Comparison of ENCODE assay signal across 29 mouse cellular contexts in the genomic region with DNA sequence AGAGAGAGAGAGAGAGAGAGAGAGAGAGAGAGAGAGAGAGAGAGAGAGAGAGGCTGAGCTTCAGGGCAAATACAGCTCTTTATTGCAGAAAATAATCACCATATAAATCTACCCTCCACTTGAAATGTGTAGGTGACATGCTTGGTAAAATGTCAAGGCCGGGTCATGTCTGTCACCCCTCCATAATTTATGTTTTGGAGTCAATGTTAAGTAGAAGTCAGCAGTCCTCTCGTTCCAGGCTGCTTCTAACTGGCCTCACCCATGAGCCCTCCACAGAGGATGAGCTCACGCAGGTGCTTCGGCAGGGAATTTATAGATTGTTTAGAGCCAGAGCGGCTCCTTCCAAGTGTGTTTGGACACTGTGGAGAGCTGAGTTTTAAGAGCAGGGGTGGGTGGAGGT. TPM values are rescaled to one million over a fixed set of nuclear protein-coding genes. Genes with fewer than 3 reads are reported as not detected.
DNase-seq lines count a peak whose midpoint lies in the region; ATAC-seq lines count a peak whose summit lies in the region.
"Had no signal": no experiment of that assay in that cellular context is flagged by ENCODE, and none has a peak within 500 bp of the region (broad histone marks: within the 10 kb centered on the region; RNA-seq: fewer than 3 reads in every experiment).

No protein-coding gene starts in this region.

- peaks cover 50% of the 10 kb centered on the region for H3K4me1 ChIP-seq in forebrain, embryonic 10.5 days
- peaks cover 17% of the 10 kb centered on the region for H3K4me1 ChIP-seq in forebrain, embryonic 12.5 days
- H3K4me1 ChIP-seq in kidney, embryonic 15.5 days: peaks cover 42% of the 10 kb centered on the region
- H3K4me1 ChIP-seq in kidney, embryonic 14.5 days (ENCODE audit: control insufficient read depth, insufficient read depth, low read length): peaks cover 36% of the 10 kb centered on the region
- peaks cover 46% of the 10 kb centered on the region for H3K4me1 ChIP-seq in limb, embryonic 10.5 days

- H3K9ac ChIP-seq in forebrain, embryonic 12.5 days: no peak overlapping the region
- H3K9ac ChIP-seq in kidney, embryonic 15.5 days: no peak overlapping the region
- H3K9ac ChIP-seq in kidney, embryonic 14.5 days (ENCODE audit: low read depth, low read length): no peak overlapping the region
- H3K9ac ChIP-seq: embryonic facial prominence, embryonic 13.5 days; forebrain, postnatal 0 days; heart, embryonic 12.5 days; heart, embryonic 15.5 days; hindbrain, embryonic 13.5 days had no signal

- no peak for ATAC-seq in forebrain, embryonic 12.5 days (ENCODE audit: low FRiP score)
- ATAC-seq in kidney, embryonic 15.5 days (replicated peaks; ENCODE audit: low FRiP score): no peak
- no peak for ATAC-seq in kidney, embryonic 14.5 days (ENCODE audit: low FRiP score, low TSS enrichment)
- ATAC-seq: CD4-positive, CD25-positive, alpha-beta regulatory T cell, adult 4 months; forebrain, embryonic 14.5 days; forebrain, postnatal 0 days; hindbrain, embryonic 16.5 days; intestine, postnatal 0 days had no signal

- DNase-seq in forebrain, embryonic 10.5 days (ENCODE audit: extremely low spot score, low spot score): no peak
- peak; percentile 67 for DNase-seq in forelimb bud, embryonic 11.5 days (ENCODE audit: low read depth, low spot score)
- DNase-seq in limb, embryonic 10.5 days (ENCODE audit: low spot score): no peak
- no peak for DNase-seq in gastrocnemius, postnatal 36 days
- DNase-seq: adrenal gland, adult 2 months; adrenal gland, postnatal 14 days; cerebellum, adult 11 months; cerebellum, adult 2 months; cerebellum, adult 9-11 months; cerebellum, postnatal 25 days; forebrain, postnatal 0 days; gastrocnemius, postnatal 25 days; heart, postnatal 10 days; heart, postnatal 36 days had no signal

- 57% methylated on average over 5 of the region's 5 CpGs for WGBS in forebrain, embryonic 10.5 days
- WGBS in forebrain, embryonic 12.5 days: 58% methylated on average over 5 of the region's 5 CpGs
- WGBS in kidney, embryonic 15.5 days: 14% methylated on average over 5 of the region's 5 CpGs
- WGBS in kidney, embryonic 14.5 days: 14% methylated on average over 5 of the region's 5 CpGs
- 33% methylated on average over 5 of the region's 5 CpGs for WGBS in limb, embryonic 10.5 days

- 0 out of 2 replicates have a peak overlapping the region, but pooled peaks have one; percentile 44 for H3K27ac ChIP-seq in forebrain, embryonic 10.5 days
- H3K27ac ChIP-seq in forebrain, embryonic 12.5 days: no peak overlapping the region
- peak overlapping the region; percentile 39; the same call in 1 of the 2 replicates for H3K27ac ChIP-seq in kidney, embryonic 15.5 days
- no peak overlapping the region for H3K27ac ChIP-seq in kidney, embryonic 14.5 days (ENCODE audit: low read depth, low read length)
- H3K27ac ChIP-seq in limb, embryonic 10.5 days: peak overlapping the region; percentile 74
- H3K27ac ChIP-seq: embryonic facial prominence, embryonic 10.5 days; embryonic facial prominence, embryonic 13.5 days; heart, embryonic 15.5 days; hindbrain, embryonic 10.5 days; hindbrain, embryonic 13.5 days had no signal

- H3K36me3 ChIP-seq in forebrain, embryonic 10.5 days (replicated peaks): no peaks in the 10 kb centered on the region
- no peaks in the 10 kb centered on the region for H3K36me3 ChIP-seq in forebrain, embryonic 12.5 days (replicated peaks)
- no peaks in the 10 kb centered on the region for H3K36me3 ChIP-seq in kidney, embryonic 15.5 days
- H3K36me3 ChIP-seq in kidney, embryonic 14.5 days (ENCODE audit: control insufficient read depth, insufficient read depth, low read length): no peaks in the 10 kb centered on the region
- no peaks in the 10 kb centered on the region for H3K36me3 ChIP-seq in limb, embryonic 10.5 days
- H3K36me3 ChIP-seq: embryonic facial prominence, embryonic 10.5 days; embryonic facial prominence, embryonic 13.5 days; heart, embryonic 12.5 days; heart, embryonic 15.5 days; hindbrain, embryonic 10.5 days; hindbrain, embryonic 13.5 days had no signal

- no peaks in the 10 kb centered on the region for H3K9me3 ChIP-seq in forebrain, embryonic 10.5 days
- no peaks in the 10 kb centered on the region for H3K9me3 ChIP-seq in forebrain, embryonic 12.5 days
- no peaks in the 10 kb centered on the region for H3K9me3 ChIP-seq in kidney, embryonic 15.5 days (replicated peaks)
- no peaks in the 10 kb centered on the region for H3K9me3 ChIP-seq in kidney, embryonic 14.5 days (ENCODE audit: control insufficient read depth, low read length)
- H3K9me3 ChIP-seq in limb, embryonic 10.5 days (replicated peaks): no peaks in the 10 kb centered on the region
- H3K9me3 ChIP-seq: embryonic facial prominence, embryonic 10.5 days; embryonic facial prominence, embryonic 13.5 days; heart, embryonic 12.5 days; heart, embryonic 15.5 days; hindbrain, embryonic 10.5 days; hindbrain, embryonic 13.5 days had no signal

- H3K27me3 ChIP-seq in forebrain, embryonic 10.5 days (ENCODE audit: poor library complexity, severe bottlenecking): peaks cover 63% of the 10 kb centered on the region
- H3K27me3 ChIP-seq in forebrain, embryonic 12.5 days: peaks cover 30% of the 10 kb centered on the region
- H3K27me3 ChIP-seq in kidney, embryonic 15.5 days: no peaks in the 10 kb centered on the region; the same call in 1 of the 2 replicates
- H3K27me3 ChIP-seq in kidney, embryonic 14.5 days (ENCODE audit: control insufficient read depth, insufficient read depth, low read length): no peaks in the 10 kb centered on the region
- H3K27me3 ChIP-seq in limb, embryonic 10.5 days (ENCODE audit: low read depth, poor library complexity, severe bottlenecking): peaks cover 5% of the 10 kb centered on the region; the same call in 1 of the 2 replicates
- H3K27me3 ChIP-seq: heart, embryonic 15.5 days had no signal

- H3K4me2 ChIP-seq in forebrain, embryonic 12.5 days: no peak overlapping the region
- H3K4me2 ChIP-seq in kidney, embryonic 15.5 days: no peak overlapping the region
- H3K4me2 ChIP-seq in kidney, embryonic 14.5 days (replicated peaks; ENCODE audit: low read depth, low read length): no peak overlapping the region
- H3K4me2 ChIP-seq: embryonic facial prominence, embryonic 13.5 days; heart, embryonic 12.5 days; heart, embryonic 15.5 days; hindbrain, embryonic 13.5 days had no signal

- H3K4me3 ChIP-seq in forebrain, embryonic 10.5 days: no peak overlapping the region
- no peak overlapping the region for H3K4me3 ChIP-seq in forebrain, embryonic 12.5 days (replicated peaks)
- H3K4me3 ChIP-seq in kidney, embryonic 15.5 days (replicated peaks): no peak overlapping the region
- no peak overlapping the region for H3K4me3 ChIP-seq in kidney, embryonic 14.5 days (ENCODE audit: low read length)
- no peak overlapping the region for H3K4me3 ChIP-seq in limb, embryonic 10.5 days
- H3K4me3 ChIP-seq: embryonic facial prominence, embryonic 10.5 days; embryonic facial prominence, embryonic 13.5 days; erythroblast, embryonic 14.5 days; heart, embryonic 12.5 days; heart, embryonic 15.5 days; hindbrain, embryonic 10.5 days; hindbrain, embryonic 13.5 days had no signal

- intact Hi-C loops in gastrocnemius, postnatal 36 days (cut with DNase I): no loop called here

RNA-seq across cellular contexts. Expression of gene Spry1, which starts 18.4 kb away (rescaled TPM):
- 21.6 and 29.1 TPM in 2 replicates for polyA plus RNA-seq in forebrain, embryonic 10.5 days (2016; fragmentation: Nextera tagmentation; extraction: Ambion mirVana)
- 13.5 and 13.7 TPM in 2 replicates for polyA plus RNA-seq in forebrain, embryonic 12.5 days (2016; fragmentation: Nextera tagmentation; extraction: Ambion mirVana)
- polyA plus RNA-seq in kidney, embryonic 15.5 days (2015; fragmentation: Nextera tagmentation; extraction: Ambion mirVana): 36.2 and 38.7 TPM in 2 replicates
- polyA plus RNA-seq in kidney, embryonic 14.5 days (2014; fragmentation: Nextera tagmentation; extraction: Ambion mirVana): 41.7 and 49.8 TPM in 2 replicates
- polyA plus RNA-seq in limb, embryonic 10.5 days (2016; fragmentation: Nextera tagmentation; extraction: Ambion mirVana): 28.0 and 32.6 TPM in 2 replicates
- total RNA-seq in gastrocnemius, postnatal 36 days (2021): 10 to 100 TPM; 17.2 to 20.1 TPM
- total RNA-seq: MEL had no signal

Comparison
In these comparisons a context has a peak if more than half of its experiments do, and no peak if none do; other contexts are left out.
1. H3K27ac ChIP-seq: peak in forebrain, embryonic 10.5 days (single experiment), kidney, embryonic 15.5 days (single experiment) and limb, embryonic 10.5 days (single experiment); none in forebrain, embryonic 12.5 days (single experiment) and kidney, embryonic 14.5 days (single experiment).